Mouse (Mus musculus): ENCODE measurements around the gene Ms4a6d.

Gene Ms4a6d

GRCm38 (mm10) chr19:11604603-11605002 lies at the start of gene Ms4a6d:
TSS of gene Ms4a6d (minus strand) at chr19:11604849.
- no peak for DNase-seq (ENCODE audit: low read depth, low spot score)

GRCm38 (mm10) chr19:11649564-11649963 lies 44.9 kb upstream of the Ms4a6d start:
- no peak for DNase-seq (ENCODE audit: low read depth, low spot score)

- no peak for DNase-seq (ENCODE audit: low read depth, low spot score)
Observed at GRCm38 (mm10) chr19:11646166-11646565, 41.5 kb upstream of the Ms4a6d start.

DNA sequence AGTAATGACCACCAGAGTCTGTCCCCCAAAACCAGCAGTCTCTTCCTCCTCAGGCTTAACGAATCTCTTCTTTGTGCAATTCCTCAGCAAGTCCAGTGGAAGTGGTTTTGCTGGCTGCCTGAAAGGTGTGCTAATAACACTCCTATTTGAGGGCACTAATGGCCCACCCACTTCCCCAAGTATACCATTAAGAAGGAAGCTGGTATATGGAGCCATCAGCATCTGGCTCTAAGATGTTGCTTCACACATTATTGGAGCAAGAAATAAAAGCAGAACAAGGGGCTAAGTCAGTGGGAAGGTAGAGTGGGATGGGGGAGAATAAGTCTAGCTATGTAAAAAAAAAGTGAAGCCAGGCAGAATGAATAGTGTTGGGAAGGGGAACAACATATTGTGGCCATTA lies 36.1 kb upstream of the Ms4a6d start, which contains the start of gene Ms4a3:
Gene Ms4a3 (minus strand): TSS at position 120 of the 400 bp plus-strand sequence.
- no peak for DNase-seq (ENCODE audit: low read depth, low spot score)

- DNase-seq (ENCODE audit: low read depth, low spot score): no peak
Observed at GRCm38 (mm10) chr19:11639038-11639437, 34.4 kb upstream of the Ms4a6d start.

GRCm38 (mm10) chr19:11635572-11635971 lies 30.9 kb upstream of the Ms4a6d start:
- DNase-seq (ENCODE audit: low read depth, low spot score): no peak

GRCm38 (mm10) chr19:11634330-11634729 lies 29.7 kb upstream of the Ms4a6d start:
- no peak for DNase-seq (ENCODE audit: low read depth, low spot score)

GRCm38 (mm10) chr19:11633732-11634131 lies 29.1 kb upstream of the Ms4a6d start:
- no peak for DNase-seq (ENCODE audit: low read depth, low spot score)

- no peak for DNase-seq (ENCODE audit: low read depth, low spot score)
Observed at GRCm38 (mm10) chr19:11625231-11625630, 20.6 kb upstream of the Ms4a6d start.

DNA sequence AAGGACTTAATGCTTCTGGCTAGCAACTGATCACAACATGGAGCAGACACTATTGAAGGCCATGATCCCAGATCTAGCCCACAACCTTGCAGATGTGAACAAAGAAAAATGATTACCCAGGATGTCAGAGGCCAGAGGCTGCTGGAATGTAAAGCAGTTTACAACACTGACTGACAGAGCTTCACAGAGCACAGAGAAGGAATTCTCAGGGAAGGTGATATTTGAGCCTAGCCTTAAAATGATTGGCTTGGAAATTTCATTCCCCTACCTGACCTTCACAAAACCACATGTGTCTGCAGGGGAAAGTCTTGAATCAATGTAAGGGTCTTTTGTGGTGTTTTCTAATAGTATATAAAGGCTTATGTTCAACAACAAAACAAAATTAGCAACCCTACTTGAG lies 20.2 kb upstream of the Ms4a6d start:
- DNase-seq (ENCODE audit: low read depth, low spot score): no peak

DNA sequence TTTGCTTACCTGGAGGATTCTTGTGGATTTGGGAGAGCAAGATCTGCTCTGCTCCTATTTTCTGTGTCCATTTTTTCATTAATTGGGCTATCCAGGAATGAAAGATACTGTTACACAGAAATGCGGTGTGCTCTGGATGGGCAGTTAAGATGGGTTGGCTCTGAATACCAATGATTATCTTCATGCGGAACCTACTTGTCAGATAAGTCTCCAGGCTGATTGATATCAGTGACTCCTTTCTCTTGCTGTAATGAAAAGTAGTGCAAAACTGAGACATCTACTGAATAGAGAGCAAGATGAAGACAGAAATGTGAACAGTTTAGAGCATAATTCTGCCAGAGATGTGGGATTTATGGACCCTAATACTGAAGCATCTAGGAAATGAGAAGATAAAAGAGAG lies 18.9 kb upstream of the Ms4a6d start, which contains the start of gene Ms4a2:
Gene Ms4a2 (minus strand): TSS at position 169 of the 400 bp plus-strand sequence.
- no peak for DNase-seq (ENCODE audit: low read depth, low spot score)

- no peak for DNase-seq (ENCODE audit: low read depth, low spot score)
Observed at GRCm38 (mm10) chr19:11617983-11618382, 13.3 kb upstream of the Ms4a6d start.

DNA sequence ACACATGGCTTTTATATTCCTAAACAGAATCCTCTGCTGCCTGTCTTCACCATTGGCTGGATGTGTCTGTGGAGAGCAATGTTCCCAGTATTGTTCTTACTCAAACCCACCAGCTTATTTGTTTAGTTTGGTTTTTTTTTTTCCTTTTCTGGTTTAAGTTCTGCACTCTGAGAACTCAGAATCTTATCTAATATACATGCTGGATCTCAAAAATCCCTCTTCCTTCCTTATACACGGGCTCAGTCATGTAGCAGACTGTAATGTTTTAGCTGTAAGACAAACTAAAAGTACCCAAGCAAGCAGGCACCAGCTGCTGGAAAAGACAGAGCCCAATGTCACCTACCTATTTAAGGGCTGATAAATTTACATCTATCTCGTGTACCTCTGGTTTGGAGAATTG lies 10.2 kb upstream of the Ms4a6d start:
- DNase-seq (ENCODE audit: low read depth, low spot score): no peak

- no peak for DNase-seq (ENCODE audit: low read depth, low spot score)
Observed at GRCm38 (mm10) chr19:11613776-11614443, 9.3 kb upstream of the Ms4a6d start.

DNA sequence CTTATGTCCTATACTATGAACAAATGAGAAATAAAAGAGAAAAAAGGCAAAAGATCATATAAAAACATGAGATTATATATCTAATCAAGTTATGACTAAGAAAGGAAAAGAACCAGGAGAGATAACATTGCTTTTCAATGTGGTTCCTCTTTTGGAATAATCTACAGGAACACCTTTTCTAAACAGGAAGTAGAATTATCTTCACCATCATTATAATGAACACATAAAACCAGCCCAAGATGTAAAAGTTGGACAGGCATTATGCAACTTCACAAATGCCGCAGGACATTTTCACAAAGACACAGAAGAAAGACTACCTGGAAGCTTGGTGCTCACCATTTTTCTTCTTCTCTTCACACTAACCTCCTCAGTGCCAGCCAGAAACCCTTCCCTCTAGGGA lies 8.4 kb upstream of the Ms4a6d start:
- DNase-seq (ENCODE audit: low read depth, low spot score): no peak

DNA sequence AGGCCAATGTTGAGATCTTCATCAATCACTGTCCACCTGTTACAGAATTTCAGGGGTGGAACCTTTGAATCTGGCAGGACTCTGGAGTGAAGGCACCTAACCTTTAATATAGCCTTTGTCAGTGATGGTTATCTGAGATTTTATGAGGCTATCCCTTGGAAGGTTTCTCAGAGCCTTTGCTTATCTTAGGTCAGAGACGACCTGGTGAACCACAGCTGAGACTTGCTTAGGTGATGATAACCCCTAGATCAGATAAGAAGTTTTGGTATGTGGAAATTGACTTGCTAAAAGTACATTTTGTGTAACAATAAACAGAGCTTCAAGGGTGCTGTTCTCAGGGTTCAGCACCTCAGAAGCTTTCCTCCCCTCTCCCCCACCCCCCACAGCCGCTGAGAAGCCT lies 7.6 kb upstream of the Ms4a6d start:
- no peak for DNase-seq (ENCODE audit: low read depth, low spot score)

GRCm38 (mm10) chr19:11611541-11611945 lies 6.9 kb upstream of the Ms4a6d start:
- peak; percentile 17 for DNase-seq (ENCODE audit: low read depth, low spot score)

DNA sequence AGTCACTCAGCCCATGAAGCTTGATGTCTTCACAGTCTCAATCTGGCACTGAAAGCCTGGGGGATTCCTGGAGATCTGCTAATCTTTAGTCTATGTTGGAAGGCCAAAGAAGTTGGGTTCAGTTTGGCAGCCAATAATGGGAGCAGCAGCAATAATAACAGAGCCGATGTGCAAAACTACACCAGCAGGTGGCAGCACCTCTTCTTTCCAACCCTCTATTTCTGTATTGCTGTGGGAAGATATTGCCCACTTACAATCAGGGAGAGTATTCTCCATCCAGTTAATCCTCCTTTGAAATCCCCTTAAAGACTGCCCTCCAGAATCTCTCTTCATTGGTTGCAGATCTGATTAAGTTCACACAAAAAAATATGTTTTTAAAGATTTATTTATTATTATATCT lies 3.5 kb upstream of the Ms4a6d start:
- peak; percentile 24 for DNase-seq (ENCODE audit: low read depth, low spot score)

DNA sequence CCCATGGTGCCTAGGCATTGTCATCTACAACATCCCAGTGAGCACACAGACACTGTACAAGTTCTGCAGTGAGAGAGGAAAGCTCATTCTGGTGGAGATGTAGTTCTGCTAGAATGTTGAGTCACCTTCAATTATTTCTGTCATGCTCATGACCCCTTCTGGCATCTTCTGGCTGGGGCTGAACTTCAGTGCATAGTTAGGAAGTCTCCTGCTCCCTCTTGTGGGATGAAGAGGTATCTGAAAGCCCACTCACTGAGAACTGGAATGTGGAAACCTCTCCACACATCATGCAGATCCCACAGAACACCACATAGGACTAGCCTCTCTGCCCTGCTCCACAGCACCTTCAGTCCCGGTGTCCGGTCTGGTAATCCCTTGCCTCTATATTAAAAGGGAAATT lies 2.6 kb downstream of the Ms4a6d start:
- DNase-seq (ENCODE audit: low read depth, low spot score): no peak

- no peak for DNase-seq (ENCODE audit: low read depth, low spot score)
Observed at GRCm38 (mm10) chr19:11601349-11601748, 3.3 kb downstream of the Ms4a6d start.

- no peak for DNase-seq (ENCODE audit: low read depth, low spot score)
Observed at GRCm38 (mm10) chr19:11589891-11590449, 14.7 kb downstream of the Ms4a6d start.

DNA sequence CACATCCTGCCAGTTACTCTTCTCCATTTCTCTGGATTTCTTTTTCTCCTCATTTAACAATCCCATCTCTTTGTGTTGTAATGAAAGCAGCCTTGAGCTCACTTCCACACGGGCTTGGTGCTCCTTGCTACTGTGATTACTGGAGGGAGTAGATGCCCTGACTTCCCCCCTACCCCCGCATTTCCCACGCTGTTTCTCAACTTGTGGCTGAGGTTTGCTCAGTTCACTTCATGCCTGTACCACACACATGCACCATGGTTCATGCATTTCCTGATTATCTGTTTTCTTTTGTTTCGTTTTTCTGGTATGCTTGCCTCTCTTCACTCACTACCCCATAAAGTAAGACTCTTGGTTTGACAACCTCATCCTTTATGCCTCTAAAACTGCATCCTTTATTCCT lies 15.4 kb downstream of the Ms4a6d start:
- no peak for DNase-seq (ENCODE audit: low read depth, low spot score)

GRCm38 (mm10) chr19:11574965-11575364 lies 29.7 kb downstream of the Ms4a6d start:
- DNase-seq (ENCODE audit: low read depth, low spot score): no peak
